20 mouse cellular contexts compared by ENCODE assay signal in the genomic region with DNA sequence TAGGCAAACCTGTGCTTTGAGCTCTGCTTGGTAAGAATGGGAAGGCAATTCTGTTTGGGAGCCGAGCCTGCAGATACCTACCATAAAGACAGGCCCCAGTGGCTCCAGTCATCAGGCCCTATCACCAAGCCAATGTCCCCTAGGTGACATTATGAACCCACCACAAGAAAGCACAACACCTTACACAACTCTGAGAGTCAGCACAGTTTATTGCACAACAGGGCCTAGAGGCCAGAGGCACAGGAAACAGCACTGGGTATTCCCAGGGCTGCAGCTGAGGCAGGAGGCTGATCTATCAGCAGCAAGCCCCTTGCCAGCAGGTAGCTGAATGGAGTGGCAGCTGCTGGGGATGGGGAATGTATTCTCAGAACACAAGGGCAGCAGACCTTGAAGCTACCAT. TPM values are rescaled to one million over a fixed set of nuclear protein-coding genes. Genes with fewer than 3 reads are reported as not detected.
"Had no signal": no experiment of that assay in that cellular context is flagged by ENCODE, and none has a peak within 500 bp of the region (broad histone marks: within the 10 kb centered on the region; RNA-seq: fewer than 3 reads in every experiment).

No protein-coding gene starts in this region.

- DNase-seq: kidney, adult 9 months; kidney, postnatal 10 days; liver, embryonic 13.5 days; lung, adult 18-20 months; lung, postnatal 36 days; right cerebral cortex, postnatal 14 days had no signal

- H3K9me3 ChIP-seq: limb, embryonic 15.5 days; liver, embryonic 13.5 days; megakaryocyte, embryonic 14.5 days; midbrain, embryonic 12.5 days had no signal

- H3K4me1 ChIP-seq: liver, embryonic 13.5 days; midbrain, embryonic 12.5 days had no signal

- H3K9ac ChIP-seq: limb, embryonic 15.5 days; liver, embryonic 13.5 days; midbrain, embryonic 12.5 days had no signal

- H3K36me3 ChIP-seq: limb, embryonic 15.5 days; liver, embryonic 13.5 days; midbrain, embryonic 12.5 days had no signal

- ATAC-seq: midbrain, embryonic 16.5 days had no signal

- H3K27ac ChIP-seq: limb, embryonic 15.5 days; liver, embryonic 13.5 days; midbrain, embryonic 12.5 days had no signal

- H3K4me3 ChIP-seq: limb, embryonic 15.5 days; liver, embryonic 13.5 days; midbrain, embryonic 12.5 days had no signal

- H3K27me3 ChIP-seq: limb, embryonic 15.5 days; liver, embryonic 13.5 days; midbrain, embryonic 12.5 days had no signal

- H3K4me2 ChIP-seq: limb, embryonic 15.5 days; liver, embryonic 13.5 days; midbrain, embryonic 12.5 days had no signal

RNA-seq across cellular contexts. Expression of a gene that starts 6.4 kb away (rescaled TPM):
- total RNA-seq: layer of hippocampus, adult 8-10 months; layer of hippocampus, postnatal 14 days; left cerebral cortex, adult 18-20 months; left cerebral cortex, postnatal 25 days had no signal
- polyA plus RNA-seq: limb, embryonic 11.5 days; liver, embryonic 13.5 days; lung, embryonic 16.5 days; midbrain, embryonic 12.5 days; midbrain, embryonic 16.5 days; neural tube, embryonic 14.5 days; stomach, embryonic 16.5 days had no signal

RNA-seq across cellular contexts. Expression of a gene that starts 11.7 kb away (rescaled TPM):
- total RNA-seq: layer of hippocampus, adult 8-10 months; layer of hippocampus, postnatal 14 days; left cerebral cortex, adult 18-20 months; left cerebral cortex, postnatal 25 days had no signal
- polyA plus RNA-seq: limb, embryonic 11.5 days; liver, embryonic 13.5 days; lung, embryonic 16.5 days; midbrain, embryonic 12.5 days; neural tube, embryonic 14.5 days; stomach, embryonic 16.5 days had no signal

RNA-seq across cellular contexts. Expression of a gene that starts 21.4 kb away (rescaled TPM):
- total RNA-seq: layer of hippocampus, adult 8-10 months; layer of hippocampus, postnatal 14 days; left cerebral cortex, adult 18-20 months; left cerebral cortex, postnatal 25 days had no signal
- polyA plus RNA-seq: large intestine, adult 2 months; limb, embryonic 11.5 days; liver, embryonic 13.5 days; lung, embryonic 16.5 days; midbrain, embryonic 12.5 days; neural tube, embryonic 14.5 days; stomach, embryonic 16.5 days had no signal

RNA-seq across cellular contexts. Expression of a gene that starts 32.1 kb away (rescaled TPM):
- total RNA-seq: layer of hippocampus, adult 8-10 months; layer of hippocampus, postnatal 14 days; left cerebral cortex, adult 18-20 months; left cerebral cortex, postnatal 25 days had no signal
- polyA plus RNA-seq: large intestine, adult 2 months; limb, embryonic 11.5 days; liver, embryonic 13.5 days; lung, embryonic 16.5 days; midbrain, embryonic 12.5 days; midbrain, embryonic 16.5 days; stomach, embryonic 16.5 days had no signal

RNA-seq across cellular contexts. Expression of a gene that starts 37.4 kb away (rescaled TPM):
- total RNA-seq: layer of hippocampus, adult 8-10 months; layer of hippocampus, postnatal 14 days; left cerebral cortex, adult 18-20 months; left cerebral cortex, postnatal 25 days had no signal
- polyA plus RNA-seq: limb, embryonic 11.5 days; limb, embryonic 15.5 days; liver, embryonic 13.5 days; lung, embryonic 16.5 days; midbrain, embryonic 12.5 days; midbrain, embryonic 16.5 days; neural tube, embryonic 14.5 days; thymus, postnatal 0 days had no signal
